Mouse (Mus musculus) small intestine, adult 2 months (tissue): ENCODE data around the gene Ccdc34. TPM values are rescaled to one million over a fixed set of nuclear protein-coding genes. Genes with fewer than 3 reads are reported as not detected.

Source experiments
- H3K27ac ChIP-seq: fragments of 200-500 bp; 2 replicates; pipeline ENCODE4 v1.5.1; 2012; ENCODE audit warnings: low read depth, low read length, control low read depth, inconsistent platforms; ENCODE audit not compliant: insufficient read depth
- H3K27me3 ChIP-seq: fragments of 200-500 bp; 2 replicates; pipeline ENCODE4 v1.6.1; 2012; ENCODE audit warnings: mild to moderate bottlenecking, moderate library complexity, low read length, inconsistent platforms; ENCODE audit not compliant: control insufficient read depth, insufficient read depth
- H3K36me3 ChIP-seq: fragments of 200-500 bp; 2 replicates; pipeline ENCODE4 v1.6.1; 2012; ENCODE audit warnings: mild to moderate bottlenecking, low read length, control low read depth, inconsistent platforms; ENCODE audit not compliant: control insufficient read depth, insufficient read depth
- H3K4me1 ChIP-seq: fragments of 200-500 bp; 2 replicates; pipeline ENCODE4 v1.6.1; 2012; ENCODE audit warnings: low read length, inconsistent platforms, mixed read lengths; ENCODE audit not compliant: control insufficient read depth, insufficient read depth, insufficient read length
- H3K4me3 ChIP-seq: fragments of 200-500 bp; 2 replicates; pipeline ENCODE4 v1.5.1; 2012; ENCODE audit warnings: low read depth, mild to moderate bottlenecking, control low read depth, inconsistent platforms, low read length, moderate library complexity
- CTCF ChIP-seq: fragments of 200-500 bp; IDR thresholded peaks from 2 replicates; pipeline ENCODE4 v1.5.1; 2012; ENCODE audit warnings: low read depth, mild to moderate bottlenecking, control low read depth, inconsistent platforms, low read length, moderate library complexity, mixed read lengths; ENCODE audit not compliant: insufficient replicate concordance, insufficient read length; ENCODE audit errors: extremely low read depth
- POLR2A ChIP-seq: fragments of 200-500 bp; IDR thresholded peaks from 2 replicates; pipeline ENCODE4 v1.6.1; 2012; ENCODE audit warnings: low read depth, mild to moderate bottlenecking, control low read depth, inconsistent platforms, low read length, moderate library complexity
- WGBS: fragments of 180-500 bp; shearing (Covaris S2); methylation state at CpG from one replicate; pipeline ENCODE4 v1.1.7; 2018; 5-methylcytosine and 5-hydroxymethylcytosine counted together
- polyA plus RNA-seq: library from polyadenylated mRNA; depleted of rRNA; stranded (reverse); fragments of >200 nt; gene quantifications from 2 replicates; pipeline ENCODE4 v1.2.3, GENCODE M21; 2012

Gene Ccdc34
- polyA plus RNA-seq, 1 experiment = 10.2 TPM

DNA sequence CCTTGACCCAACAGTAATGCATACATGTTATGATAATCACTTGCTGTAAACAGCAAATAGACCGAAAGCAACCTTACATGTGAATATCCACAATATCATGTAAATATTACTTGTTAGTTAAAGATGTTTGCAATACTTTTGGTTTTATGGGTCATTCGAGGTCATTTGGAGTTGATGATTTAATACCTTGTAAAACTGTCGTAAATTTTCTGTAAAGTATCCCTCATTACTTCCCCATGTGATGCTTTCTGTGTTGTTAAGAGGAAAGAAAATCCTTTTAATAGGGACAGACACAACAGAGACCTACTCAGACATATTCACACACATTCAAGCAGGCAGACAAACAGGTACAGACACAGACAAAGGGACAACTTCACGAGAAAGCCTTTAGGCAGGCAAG is 150.1 kb downstream of the Ccdc34 start:
- Histone ChIP-seq H3K27ac (no peak overlapping the region), H3K27me3 (no peaks in the 10 kb centered on the region), H3K4me3 (no peak overlapping the region), H3K36me3 (no peaks in the 10 kb centered on the region), H3K4me1 (no peaks in the 10 kb centered on the region)
- WGBS = 55% methylated on average over 4 of the region's 4 CpGs
- TF ChIP-seq CTCF (no peak), POLR2A (no peak)

DNA sequence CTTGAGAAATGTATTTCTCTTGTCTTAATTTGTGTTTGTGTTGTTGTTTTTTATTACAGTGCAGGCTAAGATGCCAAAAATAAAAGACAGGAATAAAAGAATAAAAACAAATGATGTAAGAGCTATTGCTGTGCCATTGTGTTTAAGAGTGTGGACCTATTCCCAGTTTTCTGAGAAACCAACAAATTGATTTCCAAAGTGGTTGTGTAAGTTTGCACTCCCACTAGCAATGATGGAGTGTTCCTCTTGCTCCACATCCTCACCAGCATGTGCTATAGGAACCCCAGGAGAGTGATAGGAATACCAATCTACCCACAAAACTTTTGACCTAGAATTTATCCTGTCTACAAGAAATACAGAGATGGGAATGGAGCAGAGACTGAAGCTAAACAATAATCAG is 150.7 kb downstream of the Ccdc34 start:
- H3K36me3 ChIP-seq = no peaks in the 10 kb centered on the region
- H3K27me3 ChIP-seq = no peaks in the 10 kb centered on the region
- H3K4me1 ChIP-seq = no peaks in the 10 kb centered on the region
- H3K27ac ChIP-seq = no peak overlapping the region
- TF ChIP-seq POLR2A = no peak
- TF ChIP-seq CTCF = no peak
- no peak overlapping the region for H3K4me3 ChIP-seq

DNA sequence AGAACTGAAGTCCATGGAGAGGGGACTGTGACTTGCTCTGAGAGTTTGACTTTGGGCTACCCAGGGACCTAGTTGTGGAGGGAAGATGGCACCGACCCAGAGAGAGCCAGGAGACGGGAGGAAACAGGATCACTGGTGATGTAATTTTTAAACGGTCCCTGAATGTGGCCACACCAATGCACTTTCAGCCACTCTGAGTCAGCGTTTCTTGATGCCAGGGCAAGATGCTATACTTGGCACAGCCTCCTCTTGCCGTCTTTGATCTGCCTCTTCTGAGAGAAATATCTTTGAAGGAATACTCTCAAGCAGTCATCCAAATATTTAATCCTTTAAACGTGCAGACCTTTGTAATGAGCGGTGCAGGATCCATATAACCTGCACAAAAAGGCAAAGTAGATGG is 154.8 kb downstream of the Ccdc34 start:
- TF ChIP-seq CTCF (no peak), POLR2A (no peak)
- H3K4me3 ChIP-seq = no peak overlapping the region
- H3K27ac ChIP-seq = no peak overlapping the region
- WGBS = 69% methylated on average over 7 of the region's 7 CpGs
- no peaks in the 10 kb centered on the region; the same call in 1 of the 2 replicates for H3K4me1 ChIP-seq
- no peaks in the 10 kb centered on the region for H3K36me3 ChIP-seq
- H3K27me3 ChIP-seq = no peaks in the 10 kb centered on the region

DNA sequence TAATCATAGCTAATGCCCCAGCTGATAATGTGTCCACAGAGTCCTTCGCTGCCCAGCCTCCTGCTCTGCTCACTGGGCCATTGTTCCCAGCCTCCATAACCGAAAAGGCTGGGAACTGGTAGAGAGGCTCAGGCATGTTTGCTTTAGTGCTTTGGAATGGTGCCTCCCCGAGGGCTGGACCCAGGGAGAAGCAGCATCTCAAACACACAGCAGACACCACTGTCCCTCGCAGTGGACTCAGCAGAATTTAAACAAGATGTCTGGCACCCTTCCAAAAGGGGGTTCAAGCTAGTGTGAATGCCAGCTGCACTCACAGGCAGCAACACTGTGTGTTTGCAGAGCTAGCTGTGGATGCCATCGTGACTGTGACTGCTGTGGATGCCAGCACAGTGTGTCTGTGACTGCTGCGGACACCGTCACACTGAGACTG is 156.2 kb downstream of the Ccdc34 start:
- H3K27ac ChIP-seq = no peak overlapping the region

DNA sequence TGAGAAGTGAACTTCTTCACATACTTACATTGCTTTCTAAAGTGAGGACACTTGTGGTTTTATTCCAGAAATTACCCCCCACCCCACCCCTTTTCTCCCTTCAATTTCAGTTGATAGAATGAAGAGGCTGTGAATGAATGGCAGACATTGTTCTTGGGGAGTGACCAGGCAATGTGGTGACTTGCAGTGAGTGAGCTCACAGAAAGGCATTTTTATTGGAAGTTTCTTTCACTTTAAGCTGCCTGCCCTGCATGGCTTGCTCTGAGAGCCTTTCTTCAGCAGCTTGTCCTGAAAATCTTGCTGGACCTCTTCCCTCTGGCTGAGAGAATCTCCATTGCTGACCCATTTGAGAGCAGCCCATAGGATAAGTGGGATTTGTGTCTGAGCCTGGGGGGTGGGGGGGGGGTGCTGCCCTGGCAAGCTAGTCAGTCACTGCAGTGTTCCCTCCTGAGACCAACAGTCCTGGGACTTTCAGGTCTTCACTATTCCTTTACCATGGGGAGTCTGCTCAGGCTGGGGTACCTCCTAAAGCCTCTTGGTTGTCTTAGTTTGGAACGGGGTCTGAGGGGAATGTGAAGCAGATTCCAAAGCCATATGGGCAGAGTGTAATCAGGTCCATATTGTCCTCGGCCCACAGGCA is 159.3 kb downstream of the Ccdc34 start:
- no peak overlapping the region for H3K27ac ChIP-seq

More for the DNA sequence above, 156.2 kb downstream of the Ccdc34 start:
- TF ChIP-seq POLR2A (no peak), CTCF (no peak)
- Histone ChIP-seq H3K36me3 (no peaks in the 10 kb centered on the region), H3K4me1 (no peaks in the 10 kb centered on the region; the same call in 1 of the 2 replicates), H3K4me3 (no peak overlapping the region), H3K27me3 (no peaks in the 10 kb centered on the region)
- WGBS = 68% methylated on average over 7 of the region's 7 CpGs

DNA sequence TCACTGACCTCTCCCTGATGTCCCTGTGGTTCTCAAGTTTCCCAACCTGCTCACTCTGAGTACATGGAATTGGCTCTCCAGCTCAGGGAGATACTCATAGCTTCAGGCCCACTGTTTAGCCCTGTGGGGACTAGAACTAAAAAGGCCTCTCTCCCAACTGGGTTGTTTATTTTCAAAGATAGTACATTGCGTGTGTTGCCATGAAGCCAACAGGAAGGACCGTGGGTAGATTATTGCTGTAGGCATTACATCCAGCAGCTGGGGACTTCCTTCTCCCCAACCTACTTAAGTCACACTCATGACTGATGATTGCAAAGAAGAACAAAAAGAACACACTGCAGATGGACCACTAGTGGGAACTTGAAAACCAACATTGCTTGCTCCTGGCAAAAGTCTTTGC is 159.8 kb downstream of the Ccdc34 start:
- Histone ChIP-seq H3K27ac (no peak overlapping the region), H3K27me3 (no peaks in the 10 kb centered on the region), H3K4me1 (peaks cover 16% of the 10 kb centered on the region; the same call in 1 of the 2 replicates), H3K4me3 (no peak overlapping the region), H3K36me3 (no peaks in the 10 kb centered on the region)
- WGBS = 30% methylated on average over 2 of the region's 2 CpGs
- TF ChIP-seq CTCF (no peak), POLR2A (no peak)

More for the DNA sequence above, 159.3 kb downstream of the Ccdc34 start:
- peaks cover 13% of the 10 kb centered on the region; the same call in 1 of the 2 replicates for H3K4me1 ChIP-seq
- 70% methylated on average over 2 of the region's 2 CpGs for WGBS
- no peaks in the 10 kb centered on the region for H3K27me3 ChIP-seq
- TF ChIP-seq POLR2A = no peak
- H3K36me3 ChIP-seq = no peaks in the 10 kb centered on the region
- no peak overlapping the region for H3K4me3 ChIP-seq

DNA sequence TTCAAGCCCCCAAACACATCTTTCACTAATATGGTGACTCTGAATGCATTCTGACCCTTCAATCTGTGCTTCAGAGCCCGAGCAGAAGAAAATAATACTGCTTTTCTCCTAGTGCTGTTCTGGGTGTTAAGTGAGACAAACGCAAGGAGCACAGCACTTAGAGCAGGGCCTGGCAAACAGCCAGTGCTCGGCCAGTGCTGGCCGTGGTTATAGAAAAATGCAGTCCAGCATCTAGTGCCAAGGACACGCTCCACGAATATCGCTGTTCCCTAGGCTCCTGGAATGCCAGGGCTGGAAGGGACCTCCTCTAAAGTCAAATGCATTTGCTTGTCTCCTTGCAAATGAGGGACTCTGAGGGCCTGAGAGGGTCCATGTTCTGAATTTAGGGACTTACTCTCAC is 160.3 kb downstream of the Ccdc34 start:
- TF ChIP-seq CTCF (no peak), POLR2A (no peak)
- H3K4me1 ChIP-seq = peaks cover 20% of the 10 kb centered on the region; the same call in 1 of the 2 replicates
- no peaks in the 10 kb centered on the region for H3K27me3 ChIP-seq
- H3K36me3 ChIP-seq = no peaks in the 10 kb centered on the region
- no peak overlapping the region for H3K4me3 ChIP-seq
- H3K27ac ChIP-seq = no peak overlapping the region
- WGBS = 62% methylated on average over 7 of the region's 7 CpGs

DNA sequence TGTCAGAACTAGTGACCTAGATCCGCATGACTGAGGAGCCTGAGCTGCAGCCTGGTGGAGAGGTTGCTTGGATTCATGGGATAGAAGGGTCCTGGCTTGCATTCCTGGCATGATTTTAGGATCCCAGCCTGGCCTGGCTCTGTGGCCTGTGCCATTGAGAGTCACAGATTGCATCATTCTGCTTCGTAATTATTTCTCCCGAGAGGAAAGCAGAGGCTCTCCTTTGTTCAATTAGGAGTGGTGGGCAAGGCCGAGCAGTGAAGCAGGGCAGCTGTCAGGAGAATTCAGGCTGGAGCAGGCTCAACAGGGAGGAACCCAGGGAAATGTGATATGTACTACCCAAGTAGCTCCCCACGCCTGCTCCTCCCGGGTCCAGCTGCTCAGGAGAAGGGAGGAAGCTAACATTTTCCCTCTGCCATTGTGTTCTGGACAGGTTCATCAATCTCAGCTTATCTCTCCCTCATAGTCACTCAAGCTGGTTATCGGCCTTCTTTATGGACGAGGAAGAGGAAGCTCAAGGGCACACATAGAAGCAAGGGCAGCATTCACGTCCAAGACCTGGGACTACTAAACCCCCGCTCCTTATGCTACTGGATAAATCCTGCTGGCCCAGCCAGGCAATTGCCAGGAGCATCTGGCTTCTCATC is 162.2 kb downstream of the Ccdc34 start:
- Histone ChIP-seq H3K27ac (no peak overlapping the region), H3K27me3 (no peaks in the 10 kb centered on the region), H3K36me3 (no peaks in the 10 kb centered on the region), H3K4me1 (peaks cover 28% of the 10 kb centered on the region; the same call in 1 of the 2 replicates), H3K4me3 (no peak overlapping the region)
- WGBS = 38% methylated on average over 10 of the region's 10 CpGs
- TF ChIP-seq POLR2A (no peak), CTCF (no peak)
